Mouse (Mus musculus): ENCODE data around the gene Ivd.

Gene Ivd

GRCm38 (mm10) chr2:118861454-118862339, at the start of gene Ivd:
Gene Ivd (plus strand): TSS chr2:118861954.
- peak; percentile 88 for DNase-seq (ENCODE audit: low read depth, low spot score)

GRCm38 (mm10) chr2:118812724-118813123, 49.0 kb upstream of the Ivd start:
- no peak for DNase-seq (ENCODE audit: low read depth, low spot score)

- peak; percentile 81 for DNase-seq (ENCODE audit: low read depth, low spot score)
Observed at GRCm38 (mm10) chr2:118813981-118814836, 47.5 kb upstream of the Ivd start, which contains the start of gene Knstrn. Gene Knstrn (plus strand): TSS chr2:118814003.

- DNase-seq (ENCODE audit: low read depth, low spot score) = no peak
Observed at GRCm38 (mm10) chr2:118822800-118823199, 39.0 kb upstream of the Ivd start.

- no peak for DNase-seq (ENCODE audit: low read depth, low spot score)
Observed at GRCm38 (mm10) chr2:118824396-118824795, 37.4 kb upstream of the Ivd start.

GRCm38 (mm10) chr2:118829096-118829495, 32.7 kb upstream of the Ivd start:
- DNase-seq (ENCODE audit: low read depth, low spot score) = no peak

GRCm38 (mm10) chr2:118834061-118834460, 27.7 kb upstream of the Ivd start:
- DNase-seq (ENCODE audit: low read depth, low spot score) = no peak

- DNase-seq (ENCODE audit: low read depth, low spot score) = no peak
Observed at GRCm38 (mm10) chr2:118835115-118835514, 26.6 kb upstream of the Ivd start.

GRCm38 (mm10) chr2:118838330-118838729, 23.4 kb upstream of the Ivd start:
- no peak for DNase-seq (ENCODE audit: low read depth, low spot score)

- no peak for DNase-seq (ENCODE audit: low read depth, low spot score)
Observed at GRCm38 (mm10) chr2:118841186-118841585, 20.6 kb upstream of the Ivd start.

- DNase-seq (ENCODE audit: low read depth, low spot score) = no peak
Observed at GRCm38 (mm10) chr2:118841774-118842173, 20.0 kb upstream of the Ivd start.

GRCm38 (mm10) chr2:118844427-118844826, 17.3 kb upstream of the Ivd start:
- no peak for DNase-seq (ENCODE audit: low read depth, low spot score)

- DNase-seq (ENCODE audit: low read depth, low spot score) = no peak
Observed at GRCm38 (mm10) chr2:118846246-118846645, 15.5 kb upstream of the Ivd start.

GRCm38 (mm10) chr2:118851756-118852155, 10.0 kb upstream of the Ivd start:
- DNase-seq (ENCODE audit: low read depth, low spot score) = no peak

GRCm38 (mm10) chr2:118862340-118862675, 554 bp downstream of the Ivd start:
- no peak for DNase-seq (ENCODE audit: low read depth, low spot score)

GRCm38 (mm10) chr2:118870601-118871000, 8.8 kb downstream of the Ivd start:
- no peak for DNase-seq (ENCODE audit: low read depth, low spot score)

GRCm38 (mm10) chr2:118871032-118871431, 9.3 kb downstream of the Ivd start:
- no peak for DNase-seq (ENCODE audit: low read depth, low spot score)

GRCm38 (mm10) chr2:118873018-118873417, 11.3 kb downstream of the Ivd start:
- DNase-seq (ENCODE audit: low read depth, low spot score) = no peak

GRCm38 (mm10) chr2:118873890-118874430, 12.2 kb downstream of the Ivd start:
- DNase-seq (ENCODE audit: low read depth, low spot score) = no peak

- no peak for DNase-seq (ENCODE audit: low read depth, low spot score)
Observed at GRCm38 (mm10) chr2:118875316-118875715, 13.6 kb downstream of the Ivd start.

- DNase-seq (ENCODE audit: low read depth, low spot score) = no peak
Observed at GRCm38 (mm10) chr2:118876453-118876852, 14.7 kb downstream of the Ivd start.

- DNase-seq (ENCODE audit: low read depth, low spot score) = no peak
Observed at GRCm38 (mm10) chr2:118881019-118881418, 19.3 kb downstream of the Ivd start.

Data from retina, postnatal 7 days (tissue).